Mouse (Mus musculus) myocyte (in vitro differentiated cells): Measurements from ENCODE around the gene Ptpn6. TPM values are rescaled to one million over a fixed set of nuclear protein-coding genes. Genes with fewer than 3 reads are reported as not detected.

Source experiments
- H3K27me3 ChIP-seq: one replicate; pipeline ENCODE4 v1.6.1; 2011; ENCODE audit not compliant: control insufficient read depth, insufficient read depth, insufficient read length
- H3K36me3 ChIP-seq: one replicate; pipeline ENCODE4 v1.6.1; 2011; ENCODE audit not compliant: control insufficient read depth, insufficient read depth
- H3K4me2 ChIP-seq: one replicate; pipeline ENCODE4 v1.6.1; 2011; ENCODE audit warnings: low read depth, control low read depth
- H3K4me3 ChIP-seq: one replicate; pipeline ENCODE4 v1.5.1; 2011; ENCODE audit warnings: mild to moderate bottlenecking, control low read depth, moderate library complexity
- H3K79me2 ChIP-seq: one replicate; pipeline ENCODE4 v1.6.1; 2011; ENCODE audit not compliant: control insufficient read depth, insufficient read depth
- H3ac ChIP-seq: one replicate; pipeline ENCODE4 v1.6.1; 2011; ENCODE audit not compliant: control insufficient read depth, insufficient read length
- CEBPB ChIP-seq: IDR thresholded peaks from 2 replicates; pipeline ENCODE4 v1.6.1; 2011; ENCODE audit warnings: mild to moderate bottlenecking, moderate library complexity; ENCODE audit not compliant: poor library complexity, insufficient read depth, severe bottlenecking
- E2F4 ChIP-seq: IDR thresholded peaks from one replicate; pipeline ENCODE4 v1.6.1; 2011; ENCODE audit warnings: mild to moderate bottlenecking, control low read depth, moderate library complexity; ENCODE audit not compliant: insufficient read depth
- MAX ChIP-seq: IDR thresholded peaks from one replicate; pipeline ENCODE4 v1.6.1; 2011; ENCODE audit warnings: low read depth, mild to moderate bottlenecking, control low read depth
- MYOD1 ChIP-seq, 3 experiments: IDR thresholded peaks; one replicate each; pipeline ENCODE4 v1.6.1; 2011; ENCODE audit warnings: control low read depth in 2 of 3, low read depth in 2 of 3, mild to moderate bottlenecking in 2 of 3, moderate library complexity in 1 of 3; ENCODE audit not compliant: insufficient read length in 2 of 3, control insufficient read depth in 1 of 3
- MYOG ChIP-seq, 3 experiments: IDR thresholded peaks; one replicate each; pipeline ENCODE4 v1.6.1; 2011; ENCODE audit warnings: control low read depth in 2 of 3, low read depth in 2 of 3, mild to moderate bottlenecking in 2 of 3; ENCODE audit not compliant: insufficient read length in 2 of 3, control insufficient read depth in 1 of 3, insufficient read depth in 1 of 3
- POLR2A ChIP-seq: IDR thresholded peaks from one replicate; pipeline ENCODE4 v1.6.1; 2011; ENCODE audit warnings: low read depth, mild to moderate bottlenecking, control low read depth, moderate library complexity; ENCODE audit not compliant: insufficient read length
- POLR2AphosphoS2 ChIP-seq: IDR thresholded peaks from one replicate; pipeline ENCODE4 v1.6.1; 2011; ENCODE audit warnings: low read depth, control low read depth; ENCODE audit not compliant: insufficient read length
- REST ChIP-seq: IDR thresholded peaks from one replicate; pipeline ENCODE4 v1.6.1; 2011; ENCODE audit warnings: mild to moderate bottlenecking, control low read depth, moderate library complexity; ENCODE audit not compliant: insufficient read depth, insufficient read length
- SRF ChIP-seq: IDR thresholded peaks from one replicate; pipeline ENCODE4 v1.6.1; 2011; ENCODE audit warnings: low read depth; ENCODE audit not compliant: control insufficient read depth, insufficient read length
- TCF12 ChIP-seq: IDR thresholded peaks from one replicate; pipeline ENCODE4 v1.6.1; 2011; ENCODE audit warnings: mild to moderate bottlenecking, control low read depth; ENCODE audit not compliant: poor library complexity, insufficient read depth, severe bottlenecking
- TCF3 ChIP-seq: IDR thresholded peaks from one replicate; pipeline ENCODE4 v1.6.1; 2011; ENCODE audit warnings: low read depth, control low read depth; ENCODE audit not compliant: insufficient read length
- USF1 ChIP-seq: IDR thresholded peaks from one replicate; pipeline ENCODE4 v1.6.1; 2011; ENCODE audit warnings: low read depth, mild to moderate bottlenecking, control low read depth, moderate library complexity
- polyA plus RNA-seq: library from polyadenylated mRNA; unstranded; fragments of >200 nt; fragmentation: generic; extraction: Trizol; gene quantifications from one replicate; pipeline ENCODE4 v1.2.1, GENCODE M21; 2012; ENCODE audit warnings: missing spikeins

Gene Ptpn6
- polyA plus RNA-seq, 1 experiment = 3.1 TPM

GRCm38 (mm10) chr6:124769101-124769765 lies 30.7 kb upstream of the Ptpn6 start, which contains the start of gene Eno2:
Eno2 (minus strand) TSS chr6:124769673.
- Histone ChIP-seq H3K27me3 (no peaks in the 10 kb centered on the region), H3ac (peak within 1 kb of the TSS; percentile 5), H3K79me2 (no peaks in the 10 kb centered on the region), H3K4me3 (peak within 1 kb of the TSS; percentile 47), H3K36me3 (no peaks in the 10 kb centered on the region), H3K4me2 (peak within 1 kb of the TSS; percentile 89)
- peak; percentile 77 for TF ChIP-seq POLR2AphosphoS2
- no peak for TF ChIP-seq MYOG (IDR thresholded peaks at IDR 0.05; ENCODE audit: control insufficient read depth in 1 of 3, insufficient read depth in 1 of 3, insufficient read length in 2 of 3, low read depth in 2 of 3)
- no peak for TF ChIP-seq TCF3
- TF ChIP-seq CEBPB = no peak
- TF ChIP-seq POLR2A = peak; percentile 74
- peak; percentile 23 for TF ChIP-seq USF1
- no peak for TF ChIP-seq MYOD1 (IDR thresholded peaks at IDR 0.05; ENCODE audit: control insufficient read depth in 1 of 3, insufficient read length in 2 of 3, low read depth in 2 of 3)
- TF ChIP-seq TCF12 = no peak

GRCm38 (mm10) chr6:124768704-124769044 lies 30.2 kb upstream of the Ptpn6 start:
- Histone ChIP-seq H3K27me3 (no peaks in the 10 kb centered on the region), H3ac (peak overlapping the region; percentile 5), H3K4me2 (peak overlapping the region; percentile 89), H3K36me3 (no peaks in the 10 kb centered on the region), H3K4me3 (peak overlapping the region; percentile 47), H3K79me2 (no peaks in the 10 kb centered on the region)
- TF ChIP-seq CEBPB (no peak), TCF3 (no peak), SRF (no peak), REST (no peak), TCF12 (no peak), MAX (no peak), MYOD1 (IDR thresholded peaks at IDR 0.05; ENCODE audit: control insufficient read depth in 1 of 3, insufficient read length in 2 of 3, low read depth in 2 of 3) (no peak), E2F4 (no peak), USF1 (no peak), MYOG (IDR thresholded peaks at IDR 0.05; ENCODE audit: control insufficient read depth in 1 of 3, insufficient read depth in 1 of 3, insufficient read length in 2 of 3, low read depth in 2 of 3) (no peak), POLR2AphosphoS2 (no peak)

GRCm38 (mm10) chr6:124767920-124768703 lies 29.6 kb upstream of the Ptpn6 start:
- Histone ChIP-seq H3K4me3 (peak overlapping the region; percentile 47), H3K4me2 (peak overlapping the region; percentile 89), H3K79me2 (no peaks in the 10 kb centered on the region), H3ac (no peak overlapping the region), H3K27me3 (no peaks in the 10 kb centered on the region), H3K36me3 (no peaks in the 10 kb centered on the region)
- TF ChIP-seq MYOD1 (IDR thresholded peaks at IDR 0.05; ENCODE audit: control insufficient read depth in 1 of 3, insufficient read length in 2 of 3, low read depth in 2 of 3) (no peak), TCF12 (no peak), REST (no peak), TCF3 (no peak), MYOG (IDR thresholded peaks at IDR 0.05; ENCODE audit: control insufficient read depth in 1 of 3, insufficient read depth in 1 of 3, insufficient read length in 2 of 3, low read depth in 2 of 3) (no peak), SRF (no peak), E2F4 (no peak), POLR2AphosphoS2 (no peak), USF1 (no peak), POLR2A (no peak), CEBPB (no peak), MAX (no peak)

GRCm38 (mm10) chr6:124767536-124767919 lies 29.0 kb upstream of the Ptpn6 start:
- Histone ChIP-seq H3K36me3 (no peaks in the 10 kb centered on the region), H3K79me2 (no peaks in the 10 kb centered on the region), H3ac (no peak overlapping the region), H3K27me3 (no peaks in the 10 kb centered on the region), H3K4me3 (no peak overlapping the region), H3K4me2 (peak overlapping the region; percentile 89)
- TF ChIP-seq MYOD1 (IDR thresholded peaks at IDR 0.05; ENCODE audit: control insufficient read depth in 1 of 3, insufficient read length in 2 of 3, low read depth in 2 of 3) (no peak), POLR2AphosphoS2 (no peak), SRF (no peak), E2F4 (no peak), POLR2A (no peak), USF1 (no peak), TCF12 (no peak), MYOG (IDR thresholded peaks at IDR 0.05; ENCODE audit: control insufficient read depth in 1 of 3, insufficient read depth in 1 of 3, insufficient read length in 2 of 3, low read depth in 2 of 3) (no peak), TCF3 (no peak), REST (no peak), MAX (no peak), CEBPB (no peak)
